Mouse (Mus musculus) spleen, adult 2 months (tissue): ENCODE results near the gene Btbd1. TPM values are rescaled to one million over a fixed set of nuclear protein-coding genes. Genes with fewer than 3 reads are reported as not detected.

Experiments
- DNase-seq, 2 experiments: peaks; one replicate each; pipeline versions ENCODE4 v3.0.0 to v3.0.0-alpha.2; 2012 to 2021; ENCODE audit warnings: low spot score in 2 of 2, low read depth in 1 of 2
- H3K27ac ChIP-seq: fragments of 200-500 bp; 2 replicates; pipeline ENCODE4 v1.5.1; 2012; ENCODE audit warnings: low read length, inconsistent platforms; ENCODE audit not compliant: insufficient read depth
- H3K27me3 ChIP-seq: fragments of 200-500 bp; 2 replicates; pipeline ENCODE4 v1.6.1; 2012; ENCODE audit warnings: mild to moderate bottlenecking, moderate library complexity, low read length, inconsistent platforms; ENCODE audit not compliant: control insufficient read depth, insufficient read depth
- H3K36me3 ChIP-seq: fragments of 200-500 bp; 2 replicates; pipeline ENCODE4 v1.6.1; 2012; ENCODE audit warnings: mild to moderate bottlenecking, low read length, inconsistent platforms; ENCODE audit not compliant: control insufficient read depth, insufficient read depth
- H3K4me1 ChIP-seq: fragments of 200-500 bp; 2 replicates; pipeline ENCODE4 v1.6.1; 2011; ENCODE audit warnings: inconsistent platforms; ENCODE audit not compliant: control insufficient read depth, insufficient read depth, insufficient read length
- H3K4me3 ChIP-seq: fragments of 200-500 bp; 2 replicates; pipeline ENCODE4 v1.5.1; 2011; ENCODE audit warnings: mild to moderate bottlenecking, inconsistent platforms; ENCODE audit not compliant: insufficient read depth, insufficient read length; ENCODE audit errors: extremely low read depth
- CTCF ChIP-seq: fragments of 200-500 bp; IDR thresholded peaks from 2 replicates; pipeline ENCODE4 v1.5.1; 2011; ENCODE audit warnings: mild to moderate bottlenecking, inconsistent platforms; ENCODE audit not compliant: insufficient read depth, insufficient read length, insufficient replicate concordance; ENCODE audit errors: extremely low read depth
- POLR2A ChIP-seq: fragments of 200-500 bp; IDR thresholded peaks from 2 replicates; pipeline ENCODE4 v1.6.1; 2011; ENCODE audit warnings: low read depth, low read length, inconsistent platforms
- WGBS: fragments of 180-500 bp; shearing (Covaris S2); methylation state at CpG from one replicate; pipeline ENCODE4 v1.1.7; 2018; 5-methylcytosine and 5-hydroxymethylcytosine counted together
- polyA plus RNA-seq: library from polyadenylated mRNA; depleted of rRNA; stranded (reverse); fragments of >200 nt; gene quantifications from 2 replicates; pipeline ENCODE4 v1.2.3, GENCODE M21; 2012; rRNA removed

Gene Btbd1
- polyA plus RNA-seq: 12.4 and 18.7 TPM in 2 replicates

DNA sequence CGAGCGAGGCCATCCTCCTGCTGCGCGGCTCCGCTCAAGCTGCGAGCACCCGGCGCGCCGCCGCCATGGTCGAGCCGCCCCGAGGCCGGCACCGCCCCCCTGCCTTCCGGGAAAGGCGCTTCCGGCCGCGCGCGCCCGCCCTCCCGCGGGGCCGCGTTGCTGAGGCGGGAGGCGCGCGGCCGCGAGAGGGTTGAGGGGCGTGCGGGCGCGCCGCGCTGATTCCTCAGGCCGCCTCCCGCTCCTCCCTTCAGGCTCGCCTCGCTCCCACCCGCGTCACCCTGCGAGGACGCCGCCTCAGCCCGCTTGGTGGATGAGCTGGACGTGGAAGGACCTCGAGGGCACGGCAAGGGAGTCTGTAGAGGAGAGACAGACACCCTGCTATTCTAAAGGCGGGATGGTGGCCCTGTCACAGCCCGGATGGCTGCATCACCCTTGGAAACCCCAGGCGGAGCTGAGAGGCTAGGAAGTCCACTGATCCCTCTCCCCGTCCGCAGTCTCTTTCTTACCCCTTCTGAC lies at the start of gene Btbd1:
Btbd1 (minus strand) TSS at position 53 of the 516 bp plus-strand sequence.
- Histone ChIP-seq H3K27me3 (no peaks in the 10 kb centered on the region), H3K27ac (peak within 1 kb of the TSS; percentile 91), H3K4me1 (peaks cover 3% of the 10 kb centered on the region), H3K4me3 (peak within 1 kb of the TSS; percentile 91), H3K36me3 (peaks cover 2% of the 10 kb centered on the region; the same call in 1 of the 2 replicates)
- TF ChIP-seq POLR2A (peak; percentile 33; the same call in 1 of the 2 replicates), CTCF (no peak)
- peak; percentile 34 to 84 for DNase-seq
- 1% methylated on average over 54 of the region's 58 CpGs for WGBS

DNA sequence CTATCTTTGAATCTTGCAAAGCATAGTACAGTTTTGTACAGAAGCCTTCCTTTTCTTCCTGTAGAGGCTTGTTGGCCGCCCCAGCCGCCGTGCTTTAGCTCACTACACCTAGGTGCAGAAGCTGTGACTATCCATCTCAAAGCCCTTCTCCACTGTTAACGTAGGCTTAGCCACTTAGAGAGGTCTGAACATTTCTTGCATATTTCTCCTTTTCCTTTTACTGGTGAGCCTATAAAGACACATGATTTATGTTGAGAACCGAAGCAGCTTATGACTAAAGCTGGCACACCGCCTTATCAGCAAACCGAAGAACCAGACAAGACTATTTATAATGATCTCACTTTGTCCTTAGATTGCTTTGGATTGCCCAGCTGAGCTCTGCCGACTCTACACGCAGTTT lies 46.1 kb upstream of the Btbd1 start:
- Histone ChIP-seq H3K4me3 (no peak overlapping the region), H3K27me3 (no peaks in the 10 kb centered on the region), H3K4me1 (peaks cover 2% of the 10 kb centered on the region; the same call in 1 of the 2 replicates), H3K27ac (no peak overlapping the region), H3K36me3 (peaks cover 15% of the 10 kb centered on the region)
- no peak for TF ChIP-seq POLR2A
- TF ChIP-seq CTCF: no peak
- WGBS: 83% methylated on average over 9 of the region's 9 CpGs
- no peak for DNase-seq

DNA sequence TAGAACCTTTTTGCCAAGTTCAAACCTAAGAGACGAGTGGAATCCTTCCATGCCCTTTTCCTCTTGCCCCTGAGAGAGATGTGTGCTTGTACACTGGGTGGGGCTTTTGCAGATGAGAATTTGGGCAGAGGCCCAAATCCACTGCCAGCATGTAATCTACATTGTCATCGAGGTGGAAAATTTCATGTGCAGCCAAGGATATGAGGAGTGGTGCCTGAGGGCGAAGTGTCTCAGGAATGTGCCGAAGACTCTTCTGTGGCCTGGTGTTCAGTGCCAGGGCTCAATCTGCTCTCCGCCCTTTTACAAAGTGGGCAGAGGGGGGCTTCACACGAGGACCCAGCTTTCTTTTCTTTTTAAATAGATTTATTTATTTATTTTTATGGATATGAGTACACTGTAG lies 45.4 kb upstream of the Btbd1 start:
- 89% methylated on average over 6 of the region's 6 CpGs for WGBS
- H3K27me3 ChIP-seq: no peaks in the 10 kb centered on the region
- H3K4me1 ChIP-seq: no peaks in the 10 kb centered on the region
- H3K4me3 ChIP-seq: no peak overlapping the region
- H3K36me3 ChIP-seq: peaks cover 20% of the 10 kb centered on the region
- no peak overlapping the region for H3K27ac ChIP-seq
- no peak for TF ChIP-seq CTCF
- TF ChIP-seq POLR2A: no peak
- no peak for DNase-seq

DNA sequence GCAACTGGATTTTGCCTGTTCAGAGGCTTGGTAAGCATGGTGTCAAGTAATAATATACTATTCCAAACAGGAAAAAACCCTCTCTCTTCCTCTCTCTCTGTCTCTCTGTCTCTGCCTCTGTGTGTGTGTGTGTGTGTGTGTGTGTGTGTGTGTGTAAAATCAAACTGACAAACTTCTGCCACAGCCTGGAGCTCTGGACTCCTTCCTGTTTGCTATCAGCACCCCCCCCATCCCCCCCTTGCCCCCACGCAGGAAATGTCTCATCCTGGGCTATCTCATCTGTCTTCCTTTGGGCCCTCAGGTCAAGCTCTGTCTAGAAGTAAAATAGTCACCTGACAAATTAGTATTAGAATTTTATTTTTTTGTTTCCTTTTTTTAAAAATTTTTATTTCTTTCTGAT lies 44.6 kb upstream of the Btbd1 start:
- no peak overlapping the region for H3K27ac ChIP-seq
- TF ChIP-seq POLR2A (no peak), CTCF (no peak)
- H3K4me1 ChIP-seq: no peaks in the 10 kb centered on the region
- peaks cover 25% of the 10 kb centered on the region for H3K36me3 ChIP-seq
- WGBS: 28% methylated on average over 1 of the region's 1 CpGs
- DNase-seq: no peak
- H3K27me3 ChIP-seq: no peaks in the 10 kb centered on the region
- no peak overlapping the region for H3K4me3 ChIP-seq

DNA sequence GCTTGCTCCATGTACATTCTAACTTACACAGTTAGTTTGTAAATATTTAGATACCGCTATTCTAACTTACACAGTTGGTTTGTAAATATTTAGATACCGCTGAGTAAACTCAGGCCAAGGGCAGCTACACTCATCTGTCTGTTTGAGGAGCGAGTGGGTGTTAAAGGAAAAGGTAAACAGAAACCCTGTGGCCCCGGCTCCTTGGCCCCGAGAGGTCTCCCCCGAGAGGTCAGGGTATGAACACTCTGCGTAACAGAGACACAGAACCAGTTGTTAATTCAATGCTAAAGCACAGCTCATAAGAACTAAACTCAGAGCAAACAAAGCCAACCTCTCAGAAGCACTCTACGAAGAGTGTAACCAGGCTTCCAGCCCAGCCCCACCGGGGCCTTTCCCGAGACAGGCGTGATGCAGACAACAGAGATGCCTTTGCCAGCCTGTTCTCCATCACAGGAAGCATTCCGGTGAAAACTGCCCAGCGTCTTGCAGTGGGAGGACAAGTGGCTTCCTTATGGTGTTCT lies 43.3 kb upstream of the Btbd1 start:
- TF ChIP-seq POLR2A: no peak
- Histone ChIP-seq H3K27me3 (no peaks in the 10 kb centered on the region), H3K36me3 (peaks cover 24% of the 10 kb centered on the region), H3K4me3 (no peak overlapping the region), H3K27ac (no peak overlapping the region), H3K4me1 (no peaks in the 10 kb centered on the region)
- no peak for DNase-seq
- WGBS: 93% methylated on average over 13 of the region's 13 CpGs

DNA sequence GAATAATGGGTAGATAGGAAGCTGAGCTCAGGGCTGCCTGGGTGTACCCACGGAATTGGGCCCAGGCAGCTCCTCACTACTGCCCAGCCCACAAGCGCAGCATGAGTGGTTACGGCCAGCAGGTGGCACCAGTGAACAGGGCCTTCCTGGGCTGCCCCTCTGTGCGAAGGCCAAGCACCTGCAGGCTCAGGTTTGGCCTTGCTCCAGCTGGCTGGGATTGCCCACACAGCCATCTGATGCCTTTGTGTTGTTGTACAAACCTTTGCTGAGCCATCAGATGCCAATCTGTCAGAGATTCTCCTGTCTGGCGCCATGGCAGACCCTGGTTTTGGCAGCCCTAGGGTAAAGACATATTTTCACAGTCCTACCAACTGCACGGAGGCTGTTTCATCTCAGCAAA lies 38.9 kb upstream of the Btbd1 start:
- 29% methylated on average over 6 of the region's 6 CpGs for WGBS
- Histone ChIP-seq H3K27ac (no peak overlapping the region), H3K4me3 (no peak overlapping the region), H3K4me1 (peaks cover 5% of the 10 kb centered on the region; the same call in 1 of the 2 replicates), H3K36me3 (peaks cover 26% of the 10 kb centered on the region), H3K27me3 (no peaks in the 10 kb centered on the region)
- peak; percentile 93 for TF ChIP-seq CTCF
- no peak for TF ChIP-seq POLR2A
- peak in 1 of 2 experiments; percentile 69 for DNase-seq

DNA sequence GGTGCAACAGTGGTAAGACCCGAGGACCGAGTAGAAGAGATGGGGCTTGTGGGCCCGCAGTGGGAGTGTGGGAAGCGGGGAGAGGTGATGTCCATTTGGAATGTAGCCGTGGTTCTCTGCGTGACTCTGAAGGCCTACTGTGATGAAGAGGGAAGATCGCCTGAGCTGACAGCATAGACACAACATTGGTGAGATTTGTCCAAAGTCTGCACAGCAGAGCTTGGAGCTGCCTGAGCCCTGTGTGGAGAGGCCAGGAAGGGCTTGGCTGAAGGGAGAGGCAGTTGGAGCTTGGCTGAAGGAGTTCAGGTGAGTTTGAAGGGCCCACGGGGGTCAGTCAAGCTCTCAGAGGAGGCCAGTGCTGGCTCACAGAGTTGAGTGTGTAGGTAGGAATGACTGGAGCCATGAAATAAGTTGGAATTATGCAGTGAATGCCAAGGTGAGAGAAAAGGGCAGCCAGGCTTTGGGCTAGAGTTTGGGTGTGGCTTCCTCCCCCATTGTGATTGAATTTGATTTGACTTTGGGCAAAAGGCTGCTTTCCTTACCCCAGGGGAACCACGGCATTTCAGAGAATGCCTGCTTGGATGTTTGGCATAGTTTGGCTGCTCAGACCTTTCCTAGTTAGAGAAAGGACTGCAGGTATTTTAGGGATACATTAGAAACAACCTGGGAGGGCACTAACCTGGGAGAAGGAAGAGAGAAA lies 38.1 kb upstream of the Btbd1 start:
- Histone ChIP-seq H3K36me3 (peaks cover 22% of the 10 kb centered on the region), H3K4me3 (no peak overlapping the region), H3K27me3 (no peaks in the 10 kb centered on the region), H3K4me1 (peaks cover 12% of the 10 kb centered on the region; the same call in 1 of the 2 replicates), H3K27ac (no peak overlapping the region)
- TF ChIP-seq CTCF: no peak
- TF ChIP-seq POLR2A: no peak
- no peak for DNase-seq
- 92% methylated on average over 9 of the region's 9 CpGs for whole genome bisulfite sequencing
